Mouse (Mus musculus): ENCODE results near the gene Thap2.

DNA sequence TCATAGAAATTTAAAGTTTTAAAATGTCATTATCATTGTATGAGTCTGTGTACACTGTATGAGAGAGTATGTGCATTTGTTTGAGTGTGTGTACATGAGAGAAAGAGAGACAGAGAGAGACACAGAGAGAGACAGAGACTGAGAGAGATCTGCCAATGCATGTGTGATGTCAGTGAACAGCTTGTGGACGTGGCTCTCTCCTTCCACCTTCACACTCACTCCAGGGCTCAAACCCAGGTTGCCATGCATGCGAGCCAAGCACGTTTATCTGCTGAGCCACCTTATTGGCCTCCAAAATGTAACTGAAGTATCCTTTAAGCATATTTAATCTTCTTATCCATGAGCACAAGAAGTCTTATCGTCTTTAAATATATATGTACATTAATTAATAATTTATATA is 47.3 kb downstream of the Thap2 start:
- TF ChIP-seq EP300 (IDR thresholded peaks at IDR 0.05; ENCODE audit: low read depth) = no peak
- no peak for TF ChIP-seq CTCF (IDR thresholded peaks at IDR 0.05; ENCODE audit: low read depth)
